Mouse (Mus musculus) MEL (cell line): ENCODE data around the gene Aldoc. TPM values are rescaled to one million over a fixed set of nuclear protein-coding genes. Genes with fewer than 3 reads are reported as not detected.

Experiments
- DNase-seq: peaks from one replicate; pipeline ENCODE4 v3.0.0; 2011; ENCODE audit warnings: low read depth, low spot score
- H3K27ac ChIP-seq: 2 replicates; pipeline ENCODE4 v1.5.1; 2012; ENCODE audit warnings: low read depth, mild to moderate bottlenecking, control low read depth, low read length, moderate library complexity; ENCODE audit not compliant: control insufficient read depth
- H3K27me3 ChIP-seq, 2 experiments: fragments of 150-350 bp in 1 of 2; sonication (generic) in 1 of 2; 2 replicates each; pipeline ENCODE4 v1.6.1; 2012; ENCODE audit warnings: low read length in 2 of 2, mild to moderate bottlenecking in 2 of 2, improper control_type of control experiment in 1 of 2, moderate library complexity in 1 of 2; ENCODE audit not compliant: insufficient read depth in 2 of 2, control insufficient read depth in 1 of 2
- H3K36me3 ChIP-seq, 2 experiments: 2 replicates each; pipeline ENCODE4 v1.6.1; 2012 to 2014; ENCODE audit warnings: low read length in 2 of 2, improper control_type of control experiment in 1 of 2, inconsistent platforms in 1 of 2, mild to moderate bottlenecking in 1 of 2; ENCODE audit not compliant: insufficient read depth in 2 of 2, control insufficient read depth in 1 of 2
- H3K4me1 ChIP-seq, 2 experiments: fragments of 150-350 bp in 1 of 2; sonication (generic) in 1 of 2; 2 replicates each; pipeline ENCODE4 v1.6.1; 2012; ENCODE audit warnings: low read length in 2 of 2, improper control_type of control experiment in 1 of 2, mild to moderate bottlenecking in 1 of 2; ENCODE audit not compliant: insufficient read depth in 2 of 2, control insufficient read depth in 1 of 2
- H3K4me3 ChIP-seq, 2 experiments: fragments of 150-350 bp in 1 of 2; sonication (generic) in 1 of 2; 2 replicates each; pipeline ENCODE4 v1.5.1; 2012; ENCODE audit warnings: low read depth in 2 of 2, low read length in 2 of 2, mild to moderate bottlenecking in 2 of 2, moderate library complexity in 2 of 2, control low read depth in 1 of 2, improper control_type of control experiment in 1 of 2; ENCODE audit not compliant: control insufficient read depth in 1 of 2, insufficient read depth in 1 of 2
- H3K79me2 ChIP-seq: 2 replicates; pipeline ENCODE4 v1.6.1; 2012; ENCODE audit warnings: mild to moderate bottlenecking, low read length, moderate library complexity; ENCODE audit not compliant: control insufficient read depth, poor library complexity, insufficient read depth
- H3K9ac ChIP-seq: 2 replicates; pipeline ENCODE4 v1.6.1; 2012; ENCODE audit warnings: low read depth, mild to moderate bottlenecking, control low read depth, low read length, moderate library complexity; ENCODE audit not compliant: control insufficient read depth, poor library complexity, severe bottlenecking
- H3K9me3 ChIP-seq: fragments of 150-350 bp; sonication (generic); replicated peaks from 2 replicates; pipeline ENCODE4 v1.6.1; 2012; ENCODE audit warnings: mild to moderate bottlenecking, low read length, improper control_type of control experiment, moderate library complexity; ENCODE audit not compliant: insufficient read depth
- BHLHE40 ChIP-seq: IDR thresholded peaks from 2 replicates; pipeline ENCODE4 v1.6.1; 2012; ENCODE audit warnings: low read depth, mild to moderate bottlenecking, inconsistent platforms, low read length, improper control_type of control experiment, borderline replicate concordance
- CHD1 ChIP-seq: IDR thresholded peaks from 2 replicates; pipeline ENCODE4 v1.6.1; 2012; ENCODE audit warnings: low read depth, mild to moderate bottlenecking, inconsistent platforms, low read length, improper control_type of control experiment
- CTCF ChIP-seq, 3 experiments: IDR thresholded peaks in 2 of 3; conservative IDR thresholded peaks in 1 of 3; 2 replicates each; pipeline ENCODE4 v1.5.1; 2011 to 2012; ENCODE audit warnings: low read length in 3 of 3, low read depth in 2 of 3, mild to moderate bottlenecking in 2 of 3, improper control_type of control experiment in 1 of 3, inconsistent platforms in 1 of 3, mixed read lengths in 1 of 3, moderate library complexity in 1 of 3; ENCODE audit not compliant: control insufficient read depth in 1 of 3, insufficient read depth in 1 of 3, poor library complexity in 1 of 3, severe bottlenecking in 1 of 3
- ELF1 ChIP-seq: IDR thresholded peaks from 2 replicates; pipeline ENCODE4 v1.6.1; 2014; ENCODE audit warnings: low read depth, mild to moderate bottlenecking, inconsistent platforms, low read length, improper control_type of control experiment, moderate library complexity
- KAT2A ChIP-seq: conservative IDR thresholded peaks from 2 replicates; pipeline ENCODE4 v1.6.1; 2012; ENCODE audit warnings: low read depth, low read length, improper control_type of control experiment, inconsistent platforms
- MAFK ChIP-seq: IDR thresholded peaks from 2 replicates; pipeline ENCODE4 v1.6.1; 2011; ENCODE audit warnings: low read depth, mild to moderate bottlenecking, low read length, improper control_type of control experiment, borderline replicate concordance
- MAX ChIP-seq: IDR thresholded peaks from 2 replicates; pipeline ENCODE4 v1.6.1; 2011; ENCODE audit warnings: low read length, improper control_type of control experiment
- MAZ ChIP-seq: IDR thresholded peaks from 2 replicates; pipeline ENCODE4 v1.6.1; 2012; ENCODE audit warnings: low read depth, mild to moderate bottlenecking, inconsistent platforms, low read length, improper control_type of control experiment
- MXI1 ChIP-seq: IDR thresholded peaks from 2 replicates; pipeline ENCODE4 v1.6.1; 2011; ENCODE audit warnings: mild to moderate bottlenecking, low read depth, low read length, improper control_type of control experiment
- MYB ChIP-seq: IDR thresholded peaks from 2 replicates; pipeline ENCODE4 v1.6.1; 2011; ENCODE audit warnings: mild to moderate bottlenecking, low read depth, low read length, improper control_type of control experiment
- MYC ChIP-seq: IDR thresholded peaks from 2 replicates; pipeline ENCODE4 v1.6.1; 2011; ENCODE audit warnings: low read depth, mild to moderate bottlenecking, low read length, improper control_type of control experiment, moderate library complexity
- NELFE ChIP-seq: IDR thresholded peaks from 2 replicates; pipeline ENCODE4 v1.6.1; 2011; ENCODE audit warnings: low read depth, low read length, improper control_type of control experiment
- NRF1 ChIP-seq: IDR thresholded peaks from 2 replicates; pipeline ENCODE4 v1.6.1; 2014; ENCODE audit warnings: low read depth, mild to moderate bottlenecking, inconsistent platforms, low read length, improper control_type of control experiment, moderate library complexity; ENCODE audit not compliant: poor library complexity, insufficient read depth, severe bottlenecking
- POLR2AphosphoS5 ChIP-seq: IDR thresholded peaks from 2 replicates; pipeline ENCODE4 v1.6.1; 2012; ENCODE audit warnings: low read depth, borderline replicate concordance, mild to moderate bottlenecking, inconsistent platforms, low read length, moderate library complexity, mixed read lengths
- SMC3 ChIP-seq: IDR thresholded peaks from 2 replicates; pipeline ENCODE4 v1.6.1; 2011; ENCODE audit warnings: low read depth, low read length, improper control_type of control experiment
- TBP ChIP-seq: IDR thresholded peaks from 2 replicates; pipeline ENCODE4 v1.8.0; 2011; ENCODE audit warnings: low read depth, low read length, improper control_type of control experiment
- TCF12 ChIP-seq: IDR thresholded peaks from 2 replicates; pipeline ENCODE4 v1.6.1; 2014; ENCODE audit warnings: low read depth, mild to moderate bottlenecking, inconsistent platforms, low read length, improper control_type of control experiment, moderate library complexity
- UBTF ChIP-seq: IDR thresholded peaks from 2 replicates; pipeline ENCODE4 v1.6.1; 2012; ENCODE audit warnings: low read depth, mild to moderate bottlenecking, inconsistent platforms, low read length, improper control_type of control experiment, moderate library complexity, borderline replicate concordance; ENCODE audit not compliant: insufficient read depth
- USF1 ChIP-seq: IDR thresholded peaks from 2 replicates; pipeline ENCODE4 v1.6.1; 2014; ENCODE audit warnings: low read depth, mild to moderate bottlenecking, inconsistent platforms, low read length, improper control_type of control experiment, moderate library complexity
- USF2 ChIP-seq, 2 experiments: IDR thresholded peaks; 2 replicates each; pipeline ENCODE4 v1.6.1; 2011 to 2012; ENCODE audit warnings: improper control_type of control experiment in 2 of 2, low read length in 2 of 2, borderline replicate concordance in 1 of 2, inconsistent platforms in 1 of 2, low read depth in 1 of 2, mild to moderate bottlenecking in 1 of 2; ENCODE audit not compliant: insufficient read depth in 1 of 2
- ZNF384 ChIP-seq: IDR thresholded peaks from 2 replicates; pipeline ENCODE4 v1.6.1; 2012; ENCODE audit warnings: low read depth, mild to moderate bottlenecking, inconsistent platforms, low read length, improper control_type of control experiment
- polyA plus RNA-seq, 2 experiments: library from polyadenylated mRNA; stranded (reverse) in 1 of 2; unstranded in 1 of 2; fragments of >175 nt in 1 of 2; fragments of >200 nt in 1 of 2; gene quantifications; 2 replicates each; pipeline versions ENCODE4 v1.2.1 to v1.2.4; 2012; ENCODE audit warnings: low replicate concordance in 2 of 2, low read depth in 1 of 2; ENCODE audit not compliant: insufficient read length in 2 of 2, insufficient read depth in 1 of 2, missing spikeins in 1 of 2
- total RNA-seq: library from RNA; depleted of rRNA; stranded (reverse); fragments of 300-350 nt; gene quantifications from 2 replicates; pipeline ENCODE4 v1.2.3, GENCODE M21; 2012

Gene Aldoc
- total and polyA plus RNA-seq, 3 experiments = 3.0 to 8.1 TPM; not detected in 1

- no peaks in the 10 kb centered on the region for H3K9me3 ChIP-seq
- H3K79me2 ChIP-seq = peaks cover 8% of the 10 kb centered on the region
- TF ChIP-seq CTCF (IDR thresholded peaks at IDR 0.05 in 2 of 3, conservative IDR thresholded peaks at IDR 0.05 in 1 of 3; ENCODE audit: control insufficient read depth in 1 of 3, insufficient read depth in 1 of 3, low read depth in 2 of 3, low read length in 3 of 3, poor library complexity in 1 of 3, severe bottlenecking in 1 of 3) (0 out of 6 replicates have a peak, but pooled peaks of 1 of the 3 experiments have one; percentile 9), USF2 (IDR thresholded peaks at IDR 0.05; ENCODE audit: borderline replicate concordance in 1 of 2, insufficient read depth in 1 of 2, low read depth in 1 of 2, low read length in 2 of 2) (no peak)
- peaks cover 7 to 11% of the 10 kb centered on the region in 2 experiments for H3K36me3 ChIP-seq
- H3K4me1 ChIP-seq = peaks cover 6% of the 10 kb centered on the region in 2 experiments; a peak in 3 of 4 replicates
- H3K27me3 ChIP-seq = no peaks in the 10 kb centered on the region
- H3K9ac ChIP-seq = no peak overlapping the region
- no peak overlapping the region for H3K27ac ChIP-seq
- DNase-seq = no peak
- H3K4me3 ChIP-seq = no peak overlapping the region
These were observed 2.2 kb downstream of the Aldoc start for GRCm38 (mm10) chr11:78324965-78325364.

GRCm38 (mm10) chr11:78327215-78327614, 4.4 kb downstream of the Aldoc start:
- Histone ChIP-seq H3K4me1 (peaks cover 6% of the 10 kb centered on the region in 2 experiments; a peak in 3 of 4 replicates), H3K27ac (no peak overlapping the region), H3K9ac (no peak overlapping the region), H3K9me3 (no peaks in the 10 kb centered on the region), H3K36me3 (peaks cover under 1 to 10% of the 10 kb centered on the region in 2 experiments), H3K4me3 (0 out of 4 replicates have a peak overlapping the region, but pooled peaks of 1 of the 2 experiments have one; percentile 67), H3K27me3 (no peaks in the 10 kb centered on the region), H3K79me2 (peaks cover 8% of the 10 kb centered on the region)
- TF ChIP-seq MXI1 (no peak), POLR2AphosphoS5 (no peak), ELF1 (no peak), MAFK (peak; percentile 79)
- DNase-seq = no peak

GRCm38 (mm10) chr11:78327634-78328511, 5.1 kb downstream of the Aldoc start, which contains the start of gene Pigs:
Gene Pigs, plus strand, starts transcription at chr11:78328415.
- Histone ChIP-seq H3K79me2 (peaks cover 8% of the 10 kb centered on the region), H3K4me1 (peaks cover 3 to 4% of the 10 kb centered on the region in 2 experiments; a peak in 2 of 4 replicates), H3K4me3 (peak within 1 kb of the TSS; percentile 67 to 86), H3K27me3 (no peaks in the 10 kb centered on the region), H3K27ac (peak within 1 kb of the TSS; percentile 61), H3K9me3 (no peaks in the 10 kb centered on the region), H3K36me3 (peaks cover under 1 to 6% of the 10 kb centered on the region in 2 experiments; a peak in 1 of 4 replicates), H3K9ac (peak within 1 kb of the TSS; percentile 86)
- DNase-seq = peak; percentile 99
- TF ChIP-seq MAX (peak; percentile 49; the same call in 1 of the 2 replicates), NELFE (peak; percentile 83), ZNF384 (peak; percentile 74), KAT2A (no peak), USF2 (IDR thresholded peaks at IDR 0.05; ENCODE audit: borderline replicate concordance in 1 of 2, insufficient read depth in 1 of 2, low read depth in 1 of 2, low read length in 2 of 2) (no peak), TBP (peak; percentile 93), MYC (peak; percentile 54; the same call in 1 of the 2 replicates), NRF1 (peak; percentile 88), MAZ (no peak), MYB (no peak), TCF12 (peak; percentile 33; the same call in 1 of the 2 replicates), UBTF (no peak), USF1 (0 out of 2 replicates have a peak, but pooled peaks have one; percentile 30), CHD1 (no peak), BHLHE40 (no peak), CTCF (IDR thresholded peaks at IDR 0.05 in 2 of 3, conservative IDR thresholded peaks at IDR 0.05 in 1 of 3; ENCODE audit: control insufficient read depth in 1 of 3, insufficient read depth in 1 of 3, low read depth in 2 of 3, low read length in 3 of 3, poor library complexity in 1 of 3, severe bottlenecking in 1 of 3) (peak in 1 of 3 experiments; percentile 18; a peak in 1 of 6 replicates), ELF1 (peak; percentile 74), SMC3 (no peak)
